Mouse (Mus musculus): ENCODE results near the gene Pofut1. TPM values are rescaled to one million over a fixed set of nuclear protein-coding genes. Genes with fewer than 3 reads are reported as not detected.
A peak's percentile ranks its signal among the peaks of the same experiment; 100 is the strongest.

Gene Pofut1
- total and polyA plus RNA-seq, 3 experiments: 12.1 to 13.3 (median 12.6) TPM

GRCm38 (mm10) chr2:153208149-153208548 is 33.2 kb upstream of the Pofut1 start:
- H3K36me3 ChIP-seq (ENCODE audit: control insufficient read depth, insufficient read depth, low read length): no peaks in the 10 kb centered on the region; the same call in 1 of the 2 replicates
- TF ChIP-seq CTCF (IDR thresholded peaks at IDR 0.05): no peak
- intact Hi-C loops (cut with DNase I): no loop called here
- 88% methylated on average over 2 of the region's 2 CpGs for WGBS
- no peaks in the 10 kb centered on the region for H3K27me3 ChIP-seq (ENCODE audit: control insufficient read depth, insufficient read depth, low read length)
- H3K4me3 ChIP-seq: no peak overlapping the region
- DNase-seq: no peak
- H3K9ac ChIP-seq (ENCODE audit: low read depth, low read length): no peak overlapping the region
- no peak overlapping the region for H3K27ac ChIP-seq
- no peaks in the 10 kb centered on the region; the same call in 1 of the 2 replicates for H3K4me1 ChIP-seq (ENCODE audit: control insufficient read depth, insufficient read depth, low read length)
- H3K79me2 ChIP-seq (replicated peaks; ENCODE audit: control insufficient read depth, insufficient read depth, low read length): no peaks in the 10 kb centered on the region

GRCm38 (mm10) chr2:153209286-153209685 is 32.0 kb upstream of the Pofut1 start:
- 0 out of 2 replicates have a peak, but pooled peaks cover under 1% of the 10 kb centered on the region for H3K4me1 ChIP-seq (ENCODE audit: control insufficient read depth, insufficient read depth, low read length)
- H3K4me3 ChIP-seq: no peak overlapping the region
- no peaks in the 10 kb centered on the region for H3K79me2 ChIP-seq (replicated peaks; ENCODE audit: control insufficient read depth, insufficient read depth, low read length)
- no peak overlapping the region for H3K27ac ChIP-seq
- no peak overlapping the region for H3K9ac ChIP-seq (ENCODE audit: low read depth, low read length)
- H3K36me3 ChIP-seq (ENCODE audit: control insufficient read depth, insufficient read depth, low read length): no peaks in the 10 kb centered on the region
- H3K27me3 ChIP-seq (ENCODE audit: control insufficient read depth, insufficient read depth, low read length): no peaks in the 10 kb centered on the region
- TF ChIP-seq POLR2A (IDR thresholded peaks at IDR 0.05; ENCODE audit: insufficient read depth, low read depth, low read length) (no peak), CTCF (IDR thresholded peaks at IDR 0.05) (no peak), EP300 (IDR thresholded peaks at IDR 0.05; ENCODE audit: insufficient read depth, low read depth, low read length) (no peak)
- intact Hi-C loops (cut with DNase I): no loop called here
- 77% methylated on average over 5 of the region's 5 CpGs for WGBS
- DNase-seq: no peak

GRCm38 (mm10) chr2:153211451-153211850 is 29.9 kb upstream of the Pofut1 start:
- Histone ChIP-seq H3K79me2 (replicated peaks; ENCODE audit: control insufficient read depth, insufficient read depth, low read length) (no peaks in the 10 kb centered on the region), H3K4me1 (ENCODE audit: control insufficient read depth, insufficient read depth, low read length) (peaks cover 3% of the 10 kb centered on the region), H3K27me3 (ENCODE audit: control insufficient read depth, insufficient read depth, low read length) (no peaks in the 10 kb centered on the region), H3K27ac (no peak overlapping the region), H3K9ac (ENCODE audit: low read depth, low read length) (no peak overlapping the region), H3K36me3 (ENCODE audit: control insufficient read depth, insufficient read depth, low read length) (no peaks in the 10 kb centered on the region), H3K4me3 (no peak overlapping the region)
- intact Hi-C loops (cut with DNase I): no loop called here
- WGBS: 94% methylated on average over 5 of the region's 5 CpGs
- DNase-seq: no peak
- no peak for TF ChIP-seq POLR2A (IDR thresholded peaks at IDR 0.05; ENCODE audit: insufficient read depth, low read depth, low read length)
- no peak for TF ChIP-seq EP300 (IDR thresholded peaks at IDR 0.05; ENCODE audit: insufficient read depth, low read depth, low read length)
- no peak for TF ChIP-seq CTCF (IDR thresholded peaks at IDR 0.05)

- no peaks in the 10 kb centered on the region for H3K27me3 ChIP-seq (ENCODE audit: control insufficient read depth, insufficient read depth, low read length)
- H3K4me3 ChIP-seq: no peak overlapping the region
- WGBS: 89% methylated on average over 4 of the region's 4 CpGs
- no peaks in the 10 kb centered on the region for H3K79me2 ChIP-seq (replicated peaks; ENCODE audit: control insufficient read depth, insufficient read depth, low read length)
- no peaks in the 10 kb centered on the region for H3K36me3 ChIP-seq (ENCODE audit: control insufficient read depth, insufficient read depth, low read length)
- TF ChIP-seq EP300 (IDR thresholded peaks at IDR 0.05; ENCODE audit: insufficient read depth, low read depth, low read length) (no peak), CTCF (IDR thresholded peaks at IDR 0.05) (no peak), POLR2A (IDR thresholded peaks at IDR 0.05; ENCODE audit: insufficient read depth, low read depth, low read length) (no peak)
- no peak overlapping the region for H3K27ac ChIP-seq
- DNase-seq: no peak
- H3K9ac ChIP-seq (ENCODE audit: low read depth, low read length): no peak overlapping the region
- peaks cover 3% of the 10 kb centered on the region for H3K4me1 ChIP-seq (ENCODE audit: control insufficient read depth, insufficient read depth, low read length)
- intact Hi-C loops (cut with DNase I): no loop called here
Measured at GRCm38 (mm10) chr2:153213351-153213750, 28.0 kb upstream of the Pofut1 start.

GRCm38 (mm10) chr2:153214771-153215259 is 26.5 kb upstream of the Pofut1 start:
- no peak overlapping the region for H3K9ac ChIP-seq (ENCODE audit: low read depth, low read length)
- 31% methylated on average over 6 of the region's 6 CpGs for WGBS
- no peaks in the 10 kb centered on the region for H3K79me2 ChIP-seq (replicated peaks; ENCODE audit: control insufficient read depth, insufficient read depth, low read length)
- intact Hi-C loops (cut with DNase I): no loop called here
- TF ChIP-seq POLR2A (IDR thresholded peaks at IDR 0.05; ENCODE audit: insufficient read depth, low read depth, low read length) (no peak), CTCF (IDR thresholded peaks at IDR 0.05) (no peak), EP300 (IDR thresholded peaks at IDR 0.05; ENCODE audit: insufficient read depth, low read depth, low read length) (no peak)
- peaks cover 3% of the 10 kb centered on the region for H3K4me1 ChIP-seq (ENCODE audit: control insufficient read depth, insufficient read depth, low read length)
- no peaks in the 10 kb centered on the region for H3K27me3 ChIP-seq (ENCODE audit: control insufficient read depth, insufficient read depth, low read length)
- H3K27ac ChIP-seq: no peak overlapping the region
- no peak overlapping the region for H3K4me3 ChIP-seq
- no peaks in the 10 kb centered on the region for H3K36me3 ChIP-seq (ENCODE audit: control insufficient read depth, insufficient read depth, low read length)
- DNase-seq: peak in 1 of 2 experiments; percentile 35

GRCm38 (mm10) chr2:153215421-153215820 is 25.9 kb upstream of the Pofut1 start:
- H3K27ac ChIP-seq: no peak overlapping the region
- WGBS: 69% methylated on average over 4 of the region's 4 CpGs

More at GRCm38 (mm10) chr2:153215421-153215820, 25.9 kb upstream of the Pofut1 start:
- Histone ChIP-seq H3K9ac (ENCODE audit: low read depth, low read length) (no peak overlapping the region), H3K79me2 (replicated peaks; ENCODE audit: control insufficient read depth, insufficient read depth, low read length) (no peaks in the 10 kb centered on the region), H3K4me1 (ENCODE audit: control insufficient read depth, insufficient read depth, low read length) (peaks cover 3% of the 10 kb centered on the region), H3K36me3 (ENCODE audit: control insufficient read depth, insufficient read depth, low read length) (no peaks in the 10 kb centered on the region), H3K27me3 (ENCODE audit: control insufficient read depth, insufficient read depth, low read length) (no peaks in the 10 kb centered on the region), H3K4me3 (no peak overlapping the region)
- no peak for DNase-seq
- TF ChIP-seq POLR2A (IDR thresholded peaks at IDR 0.05; ENCODE audit: insufficient read depth, low read depth, low read length) (no peak), CTCF (IDR thresholded peaks at IDR 0.05) (no peak)
- intact Hi-C loops (cut with DNase I): no loop called here
